Mouse (Mus musculus): ENCODE measurements around the gene Igsf8. TPM values are rescaled to one million over a fixed set of nuclear protein-coding genes. Genes with fewer than 3 reads are reported as not detected.

Gene Igsf8
- polyA plus RNA-seq, 1 experiment from 2014 or later = 55.4 TPM

DNA sequence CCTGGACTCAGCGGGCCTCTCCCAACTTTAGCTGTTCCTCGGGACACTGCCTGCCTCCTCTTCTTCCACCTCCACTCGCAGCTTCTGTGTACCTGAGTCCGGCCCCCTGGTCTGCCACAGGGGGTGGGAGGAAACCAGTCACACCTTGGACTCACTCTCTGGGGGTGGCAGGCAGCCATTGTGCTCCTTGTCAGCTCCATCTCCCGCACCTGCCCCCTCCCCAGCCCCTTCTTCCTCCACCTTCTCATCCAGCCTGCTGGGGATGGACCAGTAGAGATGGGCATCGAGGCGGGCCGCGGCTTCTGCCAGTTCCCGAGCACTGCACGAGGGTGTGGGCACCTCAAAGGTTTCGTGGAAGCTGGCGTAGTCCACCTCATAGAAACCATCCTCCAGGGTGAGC is 61.3 kb downstream of the Igsf8 start:
- Histone ChIP-seq H3K27ac (peak overlapping the region; percentile 70), H3K4me3 (no peak overlapping the region), H3K4me1 (peaks cover 79% of the 10 kb centered on the region), H3K9me3 (no peaks in the 10 kb centered on the region), H3K27me3 (ENCODE audit: poor library complexity, severe bottlenecking) (peaks cover 77% of the 10 kb centered on the region), H3K36me3 (replicated peaks) (peaks cover 34% of the 10 kb centered on the region)
- WGBS = 44% methylated on average over 13 of the region's 13 CpGs
- DNase-seq (ENCODE audit: extremely low spot score, low spot score) = no peak

DNA sequence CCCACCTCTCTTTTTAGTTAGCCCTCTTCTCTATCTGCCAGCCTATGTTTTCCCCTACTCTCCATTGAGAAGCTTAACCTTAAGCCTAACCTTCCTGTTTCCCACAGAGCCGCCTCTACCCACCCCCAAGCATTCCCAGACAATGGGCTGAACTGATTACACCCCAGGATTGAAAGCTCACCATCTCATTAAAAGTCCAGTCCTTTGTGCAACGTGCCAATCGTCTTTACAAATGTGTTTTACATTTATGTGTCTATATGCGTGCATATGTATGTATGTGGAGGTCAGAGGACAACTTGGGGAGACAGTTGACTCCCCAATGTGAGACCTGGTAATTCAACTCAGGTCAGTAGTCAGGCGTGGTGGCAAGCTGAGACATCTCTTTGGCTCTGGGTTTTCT is 61.9 kb downstream of the Igsf8 start:
- Histone ChIP-seq H3K36me3 (replicated peaks) (peaks cover 28% of the 10 kb centered on the region), H3K9me3 (no peaks in the 10 kb centered on the region), H3K27ac (peak overlapping the region; percentile 70), H3K27me3 (ENCODE audit: poor library complexity, severe bottlenecking) (peaks cover 77% of the 10 kb centered on the region), H3K4me1 (peaks cover 73% of the 10 kb centered on the region), H3K4me3 (no peak overlapping the region)
- WGBS = 14% methylated on average over 5 of the region's 5 CpGs
- no peak for DNase-seq (ENCODE audit: extremely low spot score, low spot score)

DNA sequence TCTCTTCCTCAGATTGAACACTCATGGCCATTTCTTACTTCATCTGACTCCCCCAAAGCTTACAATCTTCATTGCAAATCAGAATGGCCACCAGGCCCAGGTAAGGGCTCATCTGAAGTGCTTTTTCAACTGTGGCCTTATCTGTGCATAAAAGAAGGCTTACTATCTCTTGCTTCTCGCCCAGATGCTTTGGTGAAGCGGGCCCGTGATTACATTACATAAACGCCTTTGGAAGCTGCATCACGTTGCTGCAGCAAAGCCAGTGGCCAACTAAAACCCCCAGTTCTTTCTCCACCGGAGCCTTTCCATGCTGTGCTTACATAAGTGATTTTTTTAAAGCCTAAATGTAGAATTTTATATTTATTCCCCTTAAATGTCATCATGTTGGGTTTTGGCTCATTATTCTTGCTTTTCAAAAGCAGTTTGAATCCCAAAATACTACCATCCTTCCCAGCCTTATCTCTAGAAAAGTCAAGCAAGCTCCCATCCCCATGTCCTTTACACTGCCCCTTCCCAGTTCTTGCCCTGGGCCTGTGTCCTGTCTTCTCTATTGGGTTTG is 62.4 kb downstream of the Igsf8 start:
- peaks cover 69% of the 10 kb centered on the region for H3K4me1 ChIP-seq
- H3K4me3 ChIP-seq = no peak overlapping the region
- no peak for DNase-seq (ENCODE audit: extremely low spot score, low spot score)
- no peaks in the 10 kb centered on the region for H3K9me3 ChIP-seq
- peaks cover 77% of the 10 kb centered on the region for H3K27me3 ChIP-seq (ENCODE audit: poor library complexity, severe bottlenecking)
- H3K27ac ChIP-seq = peak overlapping the region; percentile 70; the same call in 1 of the 2 replicates
- 53% methylated on average over 6 of the region's 6 CpGs for WGBS
- peaks cover 23% of the 10 kb centered on the region for H3K36me3 ChIP-seq (replicated peaks)

DNA sequence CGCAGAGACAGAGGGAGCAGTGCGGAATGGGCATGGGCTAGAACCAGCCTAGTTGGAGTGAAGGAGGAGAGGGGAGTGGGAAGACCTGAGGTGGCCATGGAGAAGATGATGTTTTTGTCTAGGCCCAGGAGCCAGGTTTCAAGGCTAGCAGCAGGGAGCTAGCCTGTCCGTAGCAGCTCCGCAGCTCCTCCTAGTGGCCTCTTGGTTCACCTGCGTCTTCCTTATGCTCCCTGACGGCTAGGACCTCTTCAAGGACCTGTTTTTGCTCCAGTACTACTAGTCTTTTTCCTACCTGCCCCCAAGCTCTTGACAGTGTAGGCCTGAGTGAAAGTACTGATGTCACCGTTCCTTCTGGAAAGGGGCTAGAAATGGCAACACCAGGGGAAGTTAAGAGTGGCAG is 63.3 kb downstream of the Igsf8 start:
- peaks cover 84% of the 10 kb centered on the region for H3K27me3 ChIP-seq (ENCODE audit: poor library complexity, severe bottlenecking)
- peak overlapping the region; percentile 45; the same call in 1 of the 2 replicates for H3K27ac ChIP-seq
- no peaks in the 10 kb centered on the region for H3K9me3 ChIP-seq
- H3K36me3 ChIP-seq (replicated peaks) = peaks cover 14% of the 10 kb centered on the region
- peaks cover 69% of the 10 kb centered on the region for H3K4me1 ChIP-seq
- H3K4me3 ChIP-seq = no peak overlapping the region
- 14% methylated on average over 7 of the region's 7 CpGs for WGBS
- peak; percentile 77 for DNase-seq (ENCODE audit: extremely low spot score, low spot score)

DNA sequence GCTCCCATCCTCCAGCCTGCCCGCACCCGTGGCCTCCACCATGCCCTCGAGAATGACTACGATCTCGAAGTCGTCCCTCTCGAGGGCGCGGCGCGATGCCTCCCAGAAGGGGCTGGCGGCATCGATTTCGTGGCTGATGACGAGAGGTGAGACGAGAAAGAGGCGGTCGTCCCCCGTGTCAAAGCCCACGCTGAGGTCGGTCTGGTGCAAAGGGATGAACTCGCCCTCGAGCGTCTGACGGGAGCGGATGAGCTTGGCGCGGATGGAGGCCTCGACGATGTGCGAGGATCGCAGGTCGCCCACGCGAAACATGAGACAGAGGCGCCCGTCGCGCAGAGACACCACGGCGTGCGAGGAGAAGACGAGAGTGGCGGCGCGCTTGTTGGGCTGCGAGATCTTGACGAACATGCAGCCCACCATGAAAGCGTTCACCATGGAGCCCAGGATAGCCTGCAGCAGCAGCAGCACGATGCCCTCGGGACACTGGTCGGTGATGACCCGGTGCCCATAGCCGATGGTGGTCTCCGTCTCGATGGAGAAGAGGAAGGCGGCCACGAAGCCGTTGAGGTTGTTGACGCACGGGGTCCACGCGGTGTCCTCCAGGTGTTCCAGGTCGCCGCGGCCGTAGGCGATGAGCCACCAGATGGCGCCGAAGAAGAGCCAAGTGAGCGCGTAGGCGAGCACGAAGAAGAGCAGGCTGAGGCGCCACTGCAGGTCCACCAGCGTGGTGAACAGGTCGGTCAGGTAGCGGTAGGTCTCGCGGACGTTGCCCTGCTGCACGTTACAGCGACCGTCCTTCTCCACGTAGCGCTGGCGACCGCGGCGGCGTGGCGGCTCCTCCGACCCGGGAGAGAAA is 64.5 kb downstream of the Igsf8 start:
- WGBS = 26% methylated on average over 94 of the region's 94 CpGs
- no peaks in the 10 kb centered on the region for H3K9me3 ChIP-seq
- peak; percentile 75 for DNase-seq (ENCODE audit: extremely low spot score, low spot score)
- H3K4me3 ChIP-seq = peak overlapping the region; percentile 55
- H3K27me3 ChIP-seq (ENCODE audit: poor library complexity, severe bottlenecking) = peaks cover 91% of the 10 kb centered on the region
- H3K4me1 ChIP-seq = peaks cover 58% of the 10 kb centered on the region
- peaks cover 5% of the 10 kb centered on the region for H3K36me3 ChIP-seq (replicated peaks)
- H3K27ac ChIP-seq = peak overlapping the region; percentile 41

DNA sequence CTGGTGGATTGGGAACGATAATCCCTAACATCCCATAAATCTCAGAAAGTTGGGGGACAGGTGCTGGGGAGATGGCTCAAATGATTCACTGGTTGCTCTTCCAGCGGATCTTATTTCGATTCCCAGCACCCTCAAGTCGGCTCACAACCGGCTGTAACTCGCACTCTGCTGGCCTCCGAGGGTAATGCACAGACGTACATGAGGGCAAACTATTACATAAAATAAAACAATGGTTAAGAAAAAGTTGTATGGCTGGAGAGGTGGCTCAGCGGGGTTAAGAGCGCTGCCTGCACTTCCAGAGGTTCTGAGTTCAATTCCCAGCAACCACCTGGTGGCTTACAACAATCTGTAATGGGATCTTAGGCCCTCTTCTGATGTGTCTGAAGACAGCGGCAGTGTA is 65.2 kb downstream of the Igsf8 start:
- Histone ChIP-seq H3K4me3 (peak overlapping the region; percentile 55), H3K4me1 (peaks cover 54% of the 10 kb centered on the region), H3K36me3 (replicated peaks) (no peaks in the 10 kb centered on the region), H3K27me3 (ENCODE audit: poor library complexity, severe bottlenecking) (peaks cover 90% of the 10 kb centered on the region), H3K27ac (no peak overlapping the region), H3K9me3 (no peaks in the 10 kb centered on the region)
- 57% methylated on average over 11 of the region's 11 CpGs for WGBS
- DNase-seq (ENCODE audit: extremely low spot score, low spot score) = no peak

DNA sequence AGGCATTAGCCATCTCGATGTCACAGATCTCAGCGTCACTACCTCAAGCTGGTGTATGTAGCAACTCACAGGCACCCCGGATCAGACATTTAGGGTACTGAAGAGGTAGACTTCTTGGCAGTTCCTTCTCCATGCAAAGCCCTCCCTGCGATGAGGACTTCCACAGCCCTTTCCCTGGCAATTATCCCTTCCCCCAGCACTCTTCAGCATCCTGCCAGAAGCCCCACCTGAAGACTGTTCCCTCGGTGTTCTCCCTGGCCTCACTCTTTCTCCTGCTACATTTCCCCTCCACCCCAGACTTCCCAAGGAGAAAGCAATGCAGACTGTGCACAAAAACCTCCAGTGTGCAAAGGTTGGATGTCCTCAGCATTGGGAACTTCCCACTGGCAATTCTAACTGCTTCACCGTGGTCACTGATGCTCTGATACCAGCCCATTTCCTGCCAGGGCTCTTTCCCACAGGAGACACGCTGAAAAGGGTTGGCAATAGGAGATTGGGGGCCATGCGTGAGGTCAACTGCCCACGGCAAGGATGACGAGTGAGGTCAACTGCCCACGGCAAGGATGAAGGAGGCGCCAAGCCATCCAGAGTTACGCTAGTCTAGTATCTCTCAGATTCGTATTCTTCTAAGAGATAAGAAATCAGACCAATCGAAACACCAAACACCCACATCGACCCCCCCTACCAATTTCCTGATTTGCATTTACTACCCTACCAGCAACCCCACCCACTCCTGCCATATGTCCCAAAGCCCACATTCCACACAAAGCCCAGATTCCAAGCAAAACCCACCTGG is 66.0 kb downstream of the Igsf8 start:
- Histone ChIP-seq H3K4me1 (peaks cover 49% of the 10 kb centered on the region), H3K27ac (no peak overlapping the region), H3K4me3 (no peak overlapping the region), H3K36me3 (replicated peaks) (no peaks in the 10 kb centered on the region), H3K27me3 (ENCODE audit: poor library complexity, severe bottlenecking) (peaks cover 83% of the 10 kb centered on the region), H3K9me3 (no peaks in the 10 kb centered on the region)
- 93% methylated on average over 16 of the region's 16 CpGs for WGBS
- DNase-seq (ENCODE audit: extremely low spot score, low spot score) = no peak

DNA sequence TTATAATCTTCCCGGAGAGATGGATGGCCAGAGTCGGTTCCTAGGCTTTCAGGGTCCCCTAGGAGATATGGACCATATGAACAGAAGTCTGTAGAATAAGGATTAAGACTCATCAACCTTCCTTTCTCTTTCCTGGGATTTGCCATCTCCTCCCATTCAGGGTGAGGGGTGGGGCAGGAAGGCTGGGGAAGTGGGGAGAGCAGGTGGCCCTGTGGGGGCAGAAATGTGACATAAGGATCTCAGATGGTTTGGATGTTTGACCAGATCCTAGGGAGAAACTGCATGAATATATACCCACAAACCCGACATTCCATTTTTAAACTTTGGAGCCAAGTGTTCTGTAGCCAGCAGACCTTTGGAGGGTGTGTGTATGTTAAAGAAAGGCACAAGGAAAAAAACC is 66.6 kb downstream of the Igsf8 start:
- Histone ChIP-seq H3K4me1 (peaks cover 42% of the 10 kb centered on the region), H3K27ac (no peak overlapping the region), H3K9me3 (no peaks in the 10 kb centered on the region), H3K27me3 (ENCODE audit: poor library complexity, severe bottlenecking) (peaks cover 77% of the 10 kb centered on the region), H3K4me3 (no peak overlapping the region), H3K36me3 (replicated peaks) (no peaks in the 10 kb centered on the region)
- WGBS = 86% methylated on average over 3 of the region's 3 CpGs
- no peak for DNase-seq (ENCODE audit: extremely low spot score, low spot score)

DNA sequence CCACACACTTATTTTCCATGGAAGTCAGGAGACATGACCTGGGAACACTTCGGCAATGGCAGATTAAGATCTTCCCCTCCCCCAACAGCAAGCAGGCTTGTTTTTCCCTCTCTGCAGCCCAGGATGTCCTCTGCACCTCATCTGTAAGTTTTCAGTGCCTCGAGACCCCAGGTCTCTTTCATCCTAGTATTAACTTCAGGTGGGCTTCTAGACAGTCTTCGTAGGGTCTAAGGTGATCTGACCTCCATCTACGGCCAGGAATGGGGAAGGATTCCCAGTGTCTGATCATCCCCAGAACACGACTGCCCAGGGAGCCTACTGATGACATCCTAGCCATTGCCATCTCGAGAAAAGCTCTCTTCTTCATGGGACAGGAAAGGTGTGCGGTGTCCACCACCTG is 67.0 kb downstream of the Igsf8 start:
- H3K27me3 ChIP-seq (ENCODE audit: poor library complexity, severe bottlenecking) = peaks cover 74% of the 10 kb centered on the region
- DNase-seq (ENCODE audit: extremely low spot score, low spot score) = no peak
- H3K4me3 ChIP-seq = no peak overlapping the region
- H3K27ac ChIP-seq = no peak overlapping the region
- 81% methylated on average over 7 of the region's 7 CpGs for WGBS
- no peaks in the 10 kb centered on the region for H3K36me3 ChIP-seq (replicated peaks)
- no peaks in the 10 kb centered on the region for H3K9me3 ChIP-seq
- peaks cover 38% of the 10 kb centered on the region for H3K4me1 ChIP-seq

DNA sequence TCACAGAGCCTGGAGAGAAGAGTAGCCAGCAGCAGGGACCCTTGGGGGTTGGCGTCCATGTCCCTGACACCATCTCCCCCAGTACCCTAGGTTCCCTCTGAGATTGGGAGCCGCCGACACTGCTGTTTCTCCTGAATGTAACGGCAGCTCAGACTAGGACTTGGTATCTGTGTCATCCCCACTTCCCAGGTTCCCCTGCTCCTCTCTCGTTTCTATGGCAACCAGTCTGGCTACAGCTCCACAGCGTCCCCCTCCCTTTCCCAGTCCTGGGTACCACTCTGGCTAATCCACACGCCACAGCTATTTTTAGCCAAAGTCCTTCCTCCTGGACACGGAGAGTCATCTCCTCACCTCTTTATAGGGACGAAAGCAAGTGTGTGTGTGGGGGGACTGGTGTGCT is 67.7 kb downstream of the Igsf8 start, which contains the start of gene Kcnj9:
Gene Kcnj9, minus strand, starts transcription at position 188 of the 400 bp plus-strand sequence.
- no peak for DNase-seq (ENCODE audit: extremely low spot score, low spot score)
- WGBS = 28% methylated on average over 9 of the region's 9 CpGs
- Histone ChIP-seq H3K27me3 (ENCODE audit: poor library complexity, severe bottlenecking) (peaks cover 74% of the 10 kb centered on the region), H3K36me3 (replicated peaks) (no peaks in the 10 kb centered on the region), H3K4me1 (peaks cover 32% of the 10 kb centered on the region), H3K27ac (peak within 1 kb of the TSS; percentile 57), H3K9me3 (no peaks in the 10 kb centered on the region), H3K4me3 (peak within 1 kb of the TSS; percentile 24; the same call in 1 of the 2 replicates)

DNA sequence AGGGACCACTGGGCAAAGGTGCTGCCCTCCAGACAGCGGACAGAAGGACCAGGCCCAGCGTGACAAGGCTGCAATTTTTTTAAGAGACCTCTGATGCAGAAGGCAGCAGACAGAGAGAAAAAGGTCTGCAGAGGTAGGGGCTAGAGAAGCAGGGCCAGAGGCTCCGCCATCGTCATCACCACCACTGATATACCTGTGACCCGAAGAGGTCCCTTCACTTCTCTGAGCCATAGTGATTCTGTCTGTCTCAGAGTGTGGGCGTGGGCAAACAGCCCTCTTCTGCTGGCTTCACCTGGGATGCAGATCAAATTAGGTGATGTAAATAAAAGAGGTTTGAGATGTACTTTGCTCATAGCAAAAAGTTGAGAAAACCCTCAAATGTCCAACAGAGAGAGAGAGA is 68.2 kb downstream of the Igsf8 start:
- WGBS = 74% methylated on average over 6 of the region's 6 CpGs
- Histone ChIP-seq H3K27me3 (ENCODE audit: poor library complexity, severe bottlenecking) (peaks cover 69% of the 10 kb centered on the region), H3K27ac (peak overlapping the region; percentile 57)

DNA sequence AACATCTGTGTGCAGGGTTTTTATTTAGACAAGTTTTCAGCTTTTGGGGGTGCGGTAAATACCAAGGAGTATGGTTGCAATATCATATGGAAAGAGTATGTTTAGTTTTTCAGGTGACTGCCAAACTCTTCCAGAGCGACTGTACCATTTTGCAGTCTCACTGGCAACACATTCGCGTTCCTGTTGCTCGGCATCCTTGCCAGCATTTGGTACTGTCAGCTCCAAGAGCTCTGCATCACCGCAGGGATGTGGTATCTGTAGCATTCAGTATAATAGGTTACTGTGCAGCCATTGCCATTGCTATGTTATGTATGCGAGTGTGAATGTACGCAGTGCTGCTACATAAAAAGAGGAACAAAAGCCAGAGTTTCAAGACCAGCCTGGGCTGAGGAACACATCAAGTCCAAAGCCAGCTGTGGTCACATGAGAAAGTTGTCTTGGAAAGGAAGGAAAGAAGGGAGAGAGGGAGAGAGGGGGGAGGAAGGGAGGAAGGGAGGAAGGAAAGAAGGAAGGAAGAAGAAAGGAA is 70.0 kb downstream of the Igsf8 start:
- peaks cover 13% of the 10 kb centered on the region for H3K4me1 ChIP-seq
- H3K36me3 ChIP-seq (replicated peaks) = no peaks in the 10 kb centered on the region
- H3K27me3 ChIP-seq (ENCODE audit: poor library complexity, severe bottlenecking) = peaks cover 65% of the 10 kb centered on the region
- no peak overlapping the region for H3K27ac ChIP-seq
- DNase-seq (ENCODE audit: extremely low spot score, low spot score) = no peak
- no peak overlapping the region for H3K4me3 ChIP-seq
- WGBS = 79% methylated on average over 8 of the region's 8 CpGs
- H3K9me3 ChIP-seq = no peaks in the 10 kb centered on the region

More for the DNA sequence above, 68.2 kb downstream of the Igsf8 start:
- Histone ChIP-seq H3K4me3 (no peak overlapping the region), H3K4me1 (peaks cover 28% of the 10 kb centered on the region), H3K9me3 (no peaks in the 10 kb centered on the region), H3K36me3 (replicated peaks) (no peaks in the 10 kb centered on the region)
- DNase-seq (ENCODE audit: extremely low spot score, low spot score) = no peak

Measured in forebrain, embryonic 10.5 days (tissue).